Mouse (Mus musculus) gastrocnemius, postnatal 10 days (tissue): ENCODE measurements around the gene Pcbp2. TPM values are rescaled to one million over a fixed set of nuclear protein-coding genes. Genes with fewer than 3 reads are reported as not detected.

Source experiments
- DNase-seq: peaks from one replicate; pipeline ENCODE4 v3.0.0; 2021; ENCODE audit warnings: mixed read lengths
- total RNA-seq, 2 experiments: library from RNA; stranded (reverse); gene quantifications; 2 replicates each; pipeline ENCODE4 v1.2.3; 2021

Gene Pcbp2
- total RNA-seq, 2 experiments from 2014 or later: 476 to 508 TPM

DNA sequence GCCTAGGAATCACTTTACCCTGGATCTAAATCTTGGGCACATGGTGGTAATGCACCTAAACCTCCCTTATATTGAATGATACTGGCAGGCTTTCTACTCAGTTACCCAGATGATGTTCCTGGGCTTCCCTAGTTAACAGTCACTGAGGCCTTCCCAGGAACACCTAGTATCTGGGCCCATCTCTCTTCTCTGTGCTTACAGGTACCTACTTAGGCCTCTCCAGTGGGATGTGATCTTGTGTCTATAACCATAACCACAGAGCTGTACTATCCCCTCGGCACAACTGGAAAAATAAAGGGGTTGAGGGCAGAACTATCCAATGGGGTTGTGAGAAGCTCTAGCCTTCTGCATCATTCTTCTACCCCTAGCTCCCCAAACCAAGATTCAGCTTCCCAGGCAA lies 36.5 kb downstream of the Pcbp2 start:
- no peak for DNase-seq

GRCm38 (mm10) chr15:102507561-102507960 lies 37.2 kb downstream of the Pcbp2 start:
- DNase-seq: no peak

GRCm38 (mm10) chr15:102508336-102508735 lies 38.0 kb downstream of the Pcbp2 start:
- DNase-seq: no peak

- no peak for DNase-seq
Measured at GRCm38 (mm10) chr15:102510110-102510509, 39.8 kb downstream of the Pcbp2 start.

DNA sequence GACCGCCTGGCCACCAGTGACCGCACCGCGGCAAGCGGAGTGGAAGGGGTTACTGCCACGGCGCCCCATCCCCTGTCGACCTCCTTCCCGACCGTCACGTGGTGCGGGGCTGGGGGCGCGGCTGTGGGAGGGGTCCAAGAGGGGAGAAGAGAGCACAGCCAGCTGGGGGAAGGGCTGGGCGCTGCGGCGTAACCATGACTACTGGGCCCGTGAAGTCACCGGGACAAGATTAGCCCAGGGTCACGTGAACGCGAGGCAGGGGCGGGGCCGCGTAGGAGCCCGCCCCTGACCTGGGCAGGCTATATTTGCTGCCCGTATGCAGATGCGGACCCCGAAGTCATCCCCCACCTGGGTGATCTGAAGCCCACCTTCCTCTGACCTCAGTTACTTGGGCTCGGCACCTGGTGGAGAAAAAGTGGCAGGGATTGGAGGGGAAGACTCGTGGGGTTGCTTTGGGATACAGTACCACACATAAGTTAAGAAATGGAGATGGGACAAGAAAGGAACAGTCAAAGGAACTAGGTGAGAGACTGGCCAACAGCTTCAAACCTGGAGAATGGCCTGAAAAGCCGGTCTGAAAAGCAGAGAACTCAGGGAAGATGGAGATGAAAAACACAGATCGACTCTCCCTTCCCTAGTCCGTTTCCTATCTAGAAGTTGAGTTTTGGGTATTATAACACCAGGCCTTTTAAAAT lies 40.4 kb downstream of the Pcbp2 start:
- peak; percentile 77 for DNase-seq

DNA sequence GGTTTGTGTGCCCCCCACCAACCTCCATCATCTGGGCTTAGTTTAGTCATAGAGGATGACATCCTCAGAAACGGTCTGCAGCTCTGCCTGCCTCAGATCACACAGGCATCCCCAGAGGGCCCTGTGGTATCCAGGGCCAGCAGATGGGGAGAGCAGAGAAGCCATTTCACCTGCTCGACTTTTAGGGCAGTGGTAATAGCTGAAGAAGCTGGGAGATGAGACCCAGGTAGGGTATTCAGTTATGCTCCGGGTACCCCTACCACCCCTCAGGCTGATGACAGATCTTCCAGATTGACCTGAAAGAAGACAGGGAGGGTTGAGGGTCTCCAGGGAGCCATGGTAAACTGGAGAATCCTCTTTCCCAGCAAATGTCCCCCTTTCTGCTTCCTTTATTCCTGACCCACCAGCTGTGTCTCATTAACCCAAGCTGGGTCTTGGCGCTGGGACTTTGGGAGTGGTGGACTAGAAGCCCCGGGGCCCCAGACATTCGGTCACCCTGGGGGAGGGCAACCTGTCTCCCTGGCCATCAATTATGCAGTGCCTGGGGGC lies 41.0 kb downstream of the Pcbp2 start:
- no peak for DNase-seq

DNA sequence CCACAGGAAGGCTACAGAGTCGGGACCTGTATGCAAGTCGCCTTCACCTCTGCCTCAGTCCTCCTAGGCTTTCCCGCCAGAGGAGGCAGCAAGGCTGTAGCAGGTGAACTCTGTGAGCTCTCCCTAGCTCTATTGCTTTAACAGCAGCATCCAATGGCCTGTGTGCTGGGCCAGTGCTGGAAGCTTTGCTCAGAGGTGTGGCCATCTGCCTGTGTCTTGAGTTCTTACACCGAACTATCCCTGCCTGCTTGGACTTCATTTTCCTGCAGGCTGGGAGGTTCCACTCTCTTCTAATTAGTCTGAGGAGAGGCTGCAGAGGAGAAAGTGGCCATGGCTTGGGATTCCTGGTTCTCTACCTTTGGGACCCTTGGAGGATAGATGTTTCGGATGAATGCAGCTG lies 41.7 kb downstream of the Pcbp2 start:
- no peak for DNase-seq

- no peak for DNase-seq
Measured at GRCm38 (mm10) chr15:102512471-102512870, 42.1 kb downstream of the Pcbp2 start.

DNA sequence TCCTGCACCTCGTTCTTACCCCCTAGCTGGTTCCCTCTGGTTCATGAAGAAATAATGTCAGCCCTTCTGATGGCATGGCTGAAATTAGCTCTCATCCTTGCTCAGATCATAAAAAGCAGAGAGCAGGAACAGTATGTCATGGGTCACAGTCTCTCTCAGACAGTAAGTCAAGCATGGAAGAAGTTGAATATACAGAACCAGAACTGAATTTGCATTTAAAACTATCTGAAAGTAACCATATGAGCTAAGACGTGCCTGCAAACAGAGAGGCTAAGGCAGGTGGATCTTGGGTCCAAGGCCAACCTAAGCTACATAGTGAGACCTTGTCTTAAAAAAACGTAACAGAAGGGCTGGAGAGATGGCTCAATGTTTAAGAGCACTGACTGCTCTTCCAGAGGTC lies 42.7 kb downstream of the Pcbp2 start:
- DNase-seq: no peak

DNA sequence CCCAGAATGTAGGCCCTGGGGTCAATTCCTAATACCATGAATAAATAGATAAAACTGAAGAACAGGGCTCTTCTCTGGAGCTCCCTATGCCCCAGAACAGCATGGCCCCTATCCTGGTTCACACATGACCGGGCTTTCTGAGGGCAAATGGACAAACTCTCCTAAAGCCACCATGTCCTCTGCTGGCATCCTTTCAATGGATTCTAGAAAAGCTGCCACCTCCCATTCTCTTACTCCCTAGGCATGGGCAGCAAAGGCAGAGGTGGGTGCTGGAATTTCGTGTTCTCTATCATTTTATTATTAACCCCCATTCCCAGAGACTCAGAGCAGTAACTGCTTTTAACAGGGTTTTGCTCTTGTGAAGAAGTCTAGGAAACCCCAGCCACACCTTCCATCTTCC lies 44.9 kb downstream of the Pcbp2 start:
- DNase-seq: no peak

- no peak for DNase-seq
Measured at GRCm38 (mm10) chr15:102515791-102516190, 45.5 kb downstream of the Pcbp2 start.

DNA sequence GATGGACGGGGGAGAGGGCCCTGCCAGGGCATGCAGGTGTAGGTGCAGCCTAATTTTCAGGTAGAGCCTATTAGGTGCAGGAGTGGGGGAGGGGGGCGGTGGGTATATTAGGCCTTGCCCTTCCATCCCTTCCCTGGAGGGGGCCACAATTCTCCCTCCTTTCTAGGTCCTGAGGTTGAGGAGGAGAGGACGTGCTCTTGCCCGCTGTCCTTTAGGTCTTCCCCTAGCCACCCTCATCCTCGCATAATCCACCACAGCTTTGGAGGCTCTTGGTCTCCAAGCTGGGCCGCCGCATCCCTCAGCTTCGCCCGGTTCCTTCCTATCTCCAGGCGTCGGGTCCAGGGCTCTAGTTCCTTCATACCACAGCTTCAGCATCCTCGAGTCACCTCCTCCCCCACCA lies 46.0 kb downstream of the Pcbp2 start:
- no peak for DNase-seq

- DNase-seq: peak; percentile 71
Measured at GRCm38 (mm10) chr15:102516728-102517404, 46.5 kb downstream of the Pcbp2 start, which contains the start of gene Map3k12. Gene Map3k12 (minus strand): TSS chr15:102517064.

DNA sequence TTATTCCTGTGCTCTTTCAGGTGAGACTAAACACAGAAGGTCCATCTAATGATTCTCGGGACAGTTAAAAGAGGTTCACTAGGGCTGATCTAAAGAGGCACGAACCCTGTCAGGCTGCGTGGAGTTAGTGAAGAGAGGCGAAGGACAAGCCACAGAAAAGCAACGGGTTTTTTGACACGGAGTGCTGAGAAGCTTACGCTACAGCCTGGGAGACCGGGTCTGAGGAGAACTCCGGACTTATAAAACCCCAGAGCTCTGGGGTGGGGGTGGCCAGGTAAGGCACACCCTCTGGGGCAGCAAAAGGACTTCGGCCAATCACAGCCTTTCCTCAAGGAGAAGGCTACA lies 47.3 kb downstream of the Pcbp2 start:
- DNase-seq: no peak

DNA sequence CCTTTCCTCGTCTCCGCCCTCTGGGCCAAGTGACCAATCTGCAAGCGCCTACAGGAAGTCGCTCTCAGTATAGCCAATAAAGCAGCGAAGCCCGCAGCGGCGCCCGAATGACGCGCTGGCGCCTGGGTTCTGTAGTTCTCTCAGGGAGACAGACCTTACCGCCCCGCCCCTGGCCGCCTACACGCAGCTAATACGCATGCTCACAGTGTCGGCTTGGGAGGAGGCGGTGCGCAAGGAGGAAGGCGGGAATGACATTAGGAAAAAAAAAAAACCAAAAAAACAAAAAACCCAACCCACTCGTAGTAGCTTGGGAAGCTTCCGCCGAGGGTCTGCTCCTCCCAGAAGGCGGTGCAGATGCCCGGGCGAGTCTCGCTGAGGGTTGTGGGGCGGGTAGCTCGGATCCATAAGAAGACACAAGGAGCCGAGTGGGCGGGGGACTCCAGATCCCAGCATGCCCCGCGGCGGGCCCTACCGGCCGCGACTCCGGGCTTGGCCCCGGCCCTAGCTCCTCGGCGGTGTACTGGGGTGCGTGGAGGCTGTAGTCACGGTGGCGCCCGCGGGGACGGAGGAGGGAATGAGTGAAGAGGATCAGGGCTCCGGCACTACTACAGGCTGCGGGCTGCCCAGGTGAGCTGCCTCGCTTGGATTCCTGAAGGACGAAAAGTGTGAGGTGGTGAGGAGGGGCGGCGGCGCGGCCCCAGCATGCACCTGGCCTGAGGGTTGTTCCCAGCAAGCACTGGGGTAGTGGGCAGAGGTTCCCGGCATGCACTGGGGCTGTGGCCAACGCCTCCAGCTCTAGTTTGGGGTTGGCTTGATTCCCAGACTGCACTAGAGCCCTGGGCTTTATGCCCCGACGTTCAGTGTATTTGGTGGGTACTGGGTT lies 47.9 kb downstream of the Pcbp2 start, which contains the start of gene Tarbp2:
Tarbp2 (plus strand) TSS at position 217 of the 883 bp plus-strand sequence.
- peak; percentile 97 for DNase-seq

- no peak for DNase-seq
Measured at GRCm38 (mm10) chr15:102518859-102519201, 48.5 kb downstream of the Pcbp2 start.

DNA sequence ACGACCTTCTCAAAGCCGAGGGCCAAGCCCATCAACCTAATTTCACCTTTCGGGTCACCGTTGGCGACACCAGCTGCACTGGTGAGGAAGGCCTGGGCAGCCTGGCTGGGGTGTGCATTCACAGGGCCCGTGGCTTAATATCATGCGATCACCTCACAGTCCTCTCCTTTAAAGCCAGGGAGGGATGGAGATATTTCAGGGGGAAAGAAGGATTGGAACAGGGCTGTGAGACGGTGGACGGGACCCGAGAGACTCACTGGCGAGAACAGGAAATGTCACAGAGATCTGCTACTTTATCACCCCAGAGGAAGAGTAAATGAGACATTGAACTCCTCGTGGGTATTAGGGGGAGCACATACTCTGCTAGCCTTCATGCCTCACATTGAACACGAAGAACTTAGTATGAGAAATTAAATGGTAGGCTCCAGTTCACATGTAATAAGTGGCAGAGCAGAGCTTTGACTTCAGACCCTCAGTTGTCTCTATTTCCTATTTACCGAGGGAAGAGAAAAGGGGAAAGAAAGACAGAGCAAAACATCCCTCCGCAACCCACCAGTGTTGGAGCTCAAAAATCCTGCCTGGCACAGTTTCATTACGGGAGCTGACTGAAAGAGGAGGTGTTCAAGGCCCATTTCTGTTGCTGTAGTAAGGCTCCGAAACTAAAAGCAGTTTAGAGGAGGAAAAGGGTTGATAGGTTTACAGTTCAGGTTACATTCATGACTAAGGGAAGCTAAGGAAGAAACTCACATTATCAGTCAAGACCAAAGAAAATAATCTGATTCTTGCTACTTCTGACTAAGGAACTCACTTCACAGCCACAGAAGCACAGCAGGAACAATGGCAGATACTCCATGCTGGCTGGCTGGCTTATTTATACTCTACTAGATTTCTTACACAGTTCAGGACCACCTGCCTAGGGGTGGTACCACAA lies 49.1 kb downstream of the Pcbp2 start:
- no peak for DNase-seq

DNA sequence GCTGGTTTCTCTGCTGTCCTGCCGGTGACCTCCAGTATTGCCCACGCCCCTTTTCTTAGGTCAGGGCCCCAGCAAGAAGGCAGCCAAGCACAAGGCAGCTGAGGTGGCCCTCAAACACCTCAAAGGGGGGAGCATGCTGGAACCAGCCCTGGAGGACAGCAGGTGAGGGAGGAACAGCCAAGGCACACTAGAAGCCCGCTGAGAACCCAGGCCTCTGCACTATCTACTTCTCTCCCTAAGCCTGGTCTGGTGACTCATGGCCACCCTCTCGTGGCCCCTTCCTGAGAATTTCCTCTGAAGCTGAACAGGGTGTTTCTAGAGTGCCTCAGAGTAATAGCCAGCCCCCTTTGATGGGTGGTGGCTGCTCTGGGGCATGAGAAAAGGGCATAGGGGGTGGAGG lies 50.1 kb downstream of the Pcbp2 start:
- DNase-seq: no peak

- DNase-seq: no peak
Measured at GRCm38 (mm10) chr15:102521480-102521879, 51.1 kb downstream of the Pcbp2 start.

GRCm38 (mm10) chr15:102524892-102525485 lies 54.6 kb downstream of the Pcbp2 start, which contains the start of gene Npff:
Gene Npff (minus strand): TSS chr15:102524942.
- peak; percentile 74 for DNase-seq
